ENCODE assay signal across 17 mouse cellular contexts in the genomic region with DNA sequence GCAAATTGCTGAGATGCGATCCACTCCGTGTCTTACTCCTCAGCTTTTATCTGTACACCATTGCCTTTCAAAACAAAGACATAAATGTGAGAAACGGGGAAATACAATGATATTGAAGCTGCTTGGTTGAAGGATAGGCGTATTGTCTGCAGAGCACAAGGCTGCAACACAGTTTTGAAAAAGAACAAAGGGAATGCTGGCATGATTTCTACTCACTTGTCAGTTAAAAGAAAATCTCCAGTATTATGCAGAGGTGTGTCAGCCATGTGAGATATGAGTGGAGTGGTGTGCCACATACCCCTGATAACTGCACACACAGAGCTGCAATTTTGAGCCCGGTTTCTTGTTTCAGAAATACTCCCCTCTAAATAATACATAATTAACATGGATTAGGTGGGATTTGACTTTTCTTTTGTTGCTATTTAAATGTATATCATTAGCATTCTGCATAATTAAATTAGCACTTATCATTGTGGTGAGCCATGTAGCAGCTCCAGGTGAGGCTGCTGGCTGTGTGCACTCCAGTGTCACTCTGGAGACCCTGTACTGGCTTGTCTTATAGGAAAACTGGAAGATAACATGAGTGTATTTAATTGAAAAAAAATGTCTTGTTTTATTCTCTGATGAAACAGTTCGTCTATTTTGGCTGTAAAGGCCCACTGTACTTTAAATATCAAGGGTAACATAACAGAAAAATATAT.
DNase-seq lines count a peak whose midpoint lies in the region; ATAC-seq lines count a peak whose summit lies in the region.
"Had no signal": no experiment of that assay in that cellular context is flagged by ENCODE, and none has a peak within 500 bp of the region (broad histone marks: within the 10 kb centered on the region; RNA-seq: fewer than 3 reads in every experiment).

No protein-coding gene starts in this region.

- ATAC-seq in midbrain, embryonic 13.5 days = peak; percentile 82
- 0 out of 2 replicates have a peak, but pooled peaks have one; percentile 46 for ATAC-seq in forebrain, embryonic 12.5 days (ENCODE audit: low FRiP score)
- ATAC-seq in hindbrain, embryonic 15.5 days (ENCODE audit: low FRiP score, low read depth) = 0 out of 2 replicates have a peak, but pooled peaks have one; percentile 63
- ATAC-seq in kidney, embryonic 16.5 days (ENCODE audit: low FRiP score, low TSS enrichment) = no peak
- ATAC-seq: intestine, postnatal 0 days; lung, postnatal 0 days had no signal

- H3K36me3 ChIP-seq in midbrain, embryonic 13.5 days = no peaks in the 10 kb centered on the region
- no peaks in the 10 kb centered on the region for H3K36me3 ChIP-seq in midbrain, embryonic 10.5 days
- H3K36me3 ChIP-seq in forebrain, embryonic 12.5 days (replicated peaks) = no peaks in the 10 kb centered on the region
- H3K36me3 ChIP-seq in hindbrain, embryonic 15.5 days = no peaks in the 10 kb centered on the region
- no peaks in the 10 kb centered on the region for H3K36me3 ChIP-seq in kidney, embryonic 16.5 days (ENCODE audit: insufficient read depth, low read length)
- H3K36me3 ChIP-seq: embryonic facial prominence, embryonic 13.5 days; heart, embryonic 15.5 days; limb, embryonic 15.5 days; liver, embryonic 15.5 days had no signal

- peaks cover 11% of the 10 kb centered on the region; the same call in 1 of the 2 replicates for H3K4me1 ChIP-seq in midbrain, embryonic 13.5 days (replicated peaks)
- H3K4me1 ChIP-seq in midbrain, embryonic 10.5 days = peaks cover 4% of the 10 kb centered on the region; the same call in 1 of the 2 replicates
- peaks cover 5% of the 10 kb centered on the region for H3K4me1 ChIP-seq in forebrain, embryonic 12.5 days
- H3K4me1 ChIP-seq in hindbrain, embryonic 15.5 days (replicated peaks) = 0 out of 2 replicates have a peak, but pooled peaks cover 4% of the 10 kb centered on the region
- H3K4me1 ChIP-seq in kidney, embryonic 16.5 days (ENCODE audit: insufficient read depth, low read length) = no peaks in the 10 kb centered on the region
- H3K4me1 ChIP-seq: embryonic facial prominence, embryonic 13.5 days; liver, embryonic 15.5 days had no signal

- H3K9ac ChIP-seq in midbrain, embryonic 13.5 days (replicated peaks) = no peak overlapping the region
- H3K9ac ChIP-seq in forebrain, embryonic 12.5 days = no peak overlapping the region
- H3K9ac ChIP-seq in hindbrain, embryonic 15.5 days = no peak overlapping the region
- H3K9ac ChIP-seq in kidney, embryonic 16.5 days (replicated peaks; ENCODE audit: low read length) = no peak overlapping the region
- H3K9ac ChIP-seq: embryonic facial prominence, embryonic 13.5 days; heart, embryonic 15.5 days; limb, embryonic 15.5 days; liver, embryonic 15.5 days had no signal

- H3K27ac ChIP-seq in midbrain, embryonic 13.5 days = no peak overlapping the region
- H3K27ac ChIP-seq in midbrain, embryonic 10.5 days (replicated peaks) = no peak overlapping the region
- no peak overlapping the region for H3K27ac ChIP-seq in forebrain, embryonic 12.5 days
- no peak overlapping the region for H3K27ac ChIP-seq in hindbrain, embryonic 15.5 days (replicated peaks)
- no peak overlapping the region for H3K27ac ChIP-seq in kidney, embryonic 16.5 days (ENCODE audit: low read length)
- H3K27ac ChIP-seq: embryonic facial prominence, embryonic 13.5 days; heart, embryonic 15.5 days; kidney, postnatal 0 days; limb, embryonic 15.5 days; liver, embryonic 15.5 days had no signal

- WGBS in midbrain, embryonic 13.5 days = 42% methylated on average over 6 of the region's 6 CpGs
- WGBS in midbrain, embryonic 10.5 days = 71% methylated on average over 6 of the region's 6 CpGs
- WGBS in forebrain, embryonic 12.5 days = 35% methylated on average over 6 of the region's 6 CpGs
- WGBS in hindbrain, embryonic 15.5 days = 42% methylated on average over 6 of the region's 6 CpGs
- WGBS in kidney, embryonic 16.5 days = 68% methylated on average over 6 of the region's 6 CpGs

- no peak overlapping the region for H3K4me2 ChIP-seq in midbrain, embryonic 13.5 days (replicated peaks)
- no peak overlapping the region for H3K4me2 ChIP-seq in forebrain, embryonic 12.5 days
- H3K4me2 ChIP-seq in hindbrain, embryonic 15.5 days = no peak overlapping the region
- no peak overlapping the region for H3K4me2 ChIP-seq in kidney, embryonic 16.5 days (replicated peaks; ENCODE audit: low read depth, low read length)
- H3K4me2 ChIP-seq: embryonic facial prominence, embryonic 13.5 days; heart, embryonic 15.5 days; limb, embryonic 15.5 days; liver, embryonic 15.5 days had no signal

- no peak for DNase-seq in midbrain, embryonic 10.5 days (ENCODE audit: low spot score)
- DNase-seq in layer of hippocampus, postnatal 36 days = no peak
- DNase-seq in ovary, postnatal 10 days (ENCODE audit: low spot score) = no peak
- DNase-seq: cerebellum, postnatal 10 days; gastrocnemius, postnatal 36 days; thymus, adult 18-20 months had no signal

- no peaks in the 10 kb centered on the region for H3K9me3 ChIP-seq in midbrain, embryonic 13.5 days
- no peaks in the 10 kb centered on the region for H3K9me3 ChIP-seq in midbrain, embryonic 10.5 days (replicated peaks)
- no peaks in the 10 kb centered on the region for H3K9me3 ChIP-seq in forebrain, embryonic 12.5 days
- H3K9me3 ChIP-seq in hindbrain, embryonic 15.5 days = no peaks in the 10 kb centered on the region
- no peaks in the 10 kb centered on the region for H3K9me3 ChIP-seq in kidney, embryonic 16.5 days (ENCODE audit: low read length)
- H3K9me3 ChIP-seq: embryonic facial prominence, embryonic 13.5 days; heart, embryonic 15.5 days; limb, embryonic 15.5 days; liver, embryonic 15.5 days had no signal

- H3K27me3 ChIP-seq in midbrain, embryonic 13.5 days = no peaks in the 10 kb centered on the region
- no peaks in the 10 kb centered on the region for H3K27me3 ChIP-seq in midbrain, embryonic 10.5 days (ENCODE audit: low read depth, poor library complexity, severe bottlenecking)
- H3K27me3 ChIP-seq in forebrain, embryonic 12.5 days = no peaks in the 10 kb centered on the region
- no peaks in the 10 kb centered on the region for H3K27me3 ChIP-seq in hindbrain, embryonic 15.5 days
- no peaks in the 10 kb centered on the region for H3K27me3 ChIP-seq in kidney, embryonic 16.5 days (ENCODE audit: insufficient read depth, low read length)
- H3K27me3 ChIP-seq: embryonic facial prominence, embryonic 13.5 days; heart, embryonic 15.5 days; limb, embryonic 15.5 days; liver, embryonic 15.5 days had no signal

- H3K4me3 ChIP-seq in midbrain, embryonic 13.5 days (replicated peaks) = no peak overlapping the region
- no peak overlapping the region for H3K4me3 ChIP-seq in midbrain, embryonic 10.5 days
- H3K4me3 ChIP-seq in forebrain, embryonic 12.5 days (replicated peaks) = no peak overlapping the region
- H3K4me3 ChIP-seq in hindbrain, embryonic 15.5 days = no peak overlapping the region
- no peak overlapping the region for H3K4me3 ChIP-seq in kidney, embryonic 16.5 days (ENCODE audit: low read length)
- H3K4me3 ChIP-seq: embryonic facial prominence, embryonic 13.5 days; heart, embryonic 15.5 days; limb, embryonic 15.5 days; liver, embryonic 15.5 days had no signal
